Mouse (Mus musculus) limb, embryonic 11.5 days (tissue): ENCODE measurements at regions not wholly inside any gene's neighbourhood (a gene's known extent, or its start where the extent isn't known, plus 50 kb on each side); places are given as distances from the start of the nearest gene placed in this dataset.
"Not testable (repeated sequence)": the region's sequence is repeated elsewhere in the genome, so short reads cannot be mapped to it uniquely, and the experiment has no call there.

Source experiments
- ATAC-seq: fragments of 200-750 bp; cut with Nextera tagmentation; 2 replicates; pipeline ENCODE4 v1.8.0; 2017; ENCODE audit warnings: low read depth; ENCODE audit not compliant: insufficient number of reproducible peaks, low FRiP score, low TSS enrichment
- DNase-seq: peaks from one replicate; pipeline ENCODE4 v3.0.0-alpha.2; 2015; ENCODE audit warnings: low spot score
- H3K27ac ChIP-seq: fragments of 300-500 bp; sonication (generic); replicated peaks from 2 replicates; pipeline ENCODE4 v1.5.1; 2014; ENCODE audit warnings: low read depth, mild to moderate bottlenecking, low read length
- H3K27me3 ChIP-seq: fragments of 300-500 bp; sonication (generic); 2 replicates; pipeline ENCODE4 v1.6.1; 2014; ENCODE audit warnings: mild to moderate bottlenecking, low read length, mixed read lengths; ENCODE audit not compliant: control insufficient read depth, insufficient read depth
- H3K36me3 ChIP-seq: fragments of 300-500 bp; sonication (generic); 2 replicates; pipeline ENCODE4 v1.6.1; 2014; ENCODE audit warnings: mild to moderate bottlenecking, low read length, moderate library complexity, mixed read lengths; ENCODE audit not compliant: control insufficient read depth, insufficient read depth
- H3K4me1 ChIP-seq: fragments of 300-500 bp; sonication (generic); 2 replicates; pipeline ENCODE4 v1.6.1; 2014; ENCODE audit warnings: low read length, mixed read lengths; ENCODE audit not compliant: control insufficient read depth, insufficient read depth
- H3K4me2 ChIP-seq: fragments of 300-500 bp; sonication (generic); 2 replicates; pipeline ENCODE4 v1.6.1; 2014; ENCODE audit warnings: low read depth, mild to moderate bottlenecking, moderate library complexity; ENCODE audit not compliant: severe bottlenecking
- H3K4me3 ChIP-seq: fragments of 300-500 bp; sonication (generic); 2 replicates; pipeline ENCODE4 v1.5.1; 2014; ENCODE audit warnings: low read depth, low read length
- H3K9ac ChIP-seq: fragments of 300-500 bp; sonication (generic); 2 replicates; pipeline ENCODE4 v1.6.1; 2014; ENCODE audit warnings: mild to moderate bottlenecking, low read length
- H3K9me3 ChIP-seq: fragments of 300-500 bp; sonication (generic); 2 replicates; pipeline ENCODE4 v1.6.1; 2016; ENCODE audit warnings: low read length; ENCODE audit not compliant: control insufficient read depth
- WGBS: fragments of 180-500 bp; shearing (Covaris S2); extraction: QIAGEN DNeasy Blood & Tissue Kit; methylation state at CpG from one replicate; pipeline ENCODE4 v1.1.7; 2014; 5-methylcytosine and 5-hydroxymethylcytosine counted together

DNA sequence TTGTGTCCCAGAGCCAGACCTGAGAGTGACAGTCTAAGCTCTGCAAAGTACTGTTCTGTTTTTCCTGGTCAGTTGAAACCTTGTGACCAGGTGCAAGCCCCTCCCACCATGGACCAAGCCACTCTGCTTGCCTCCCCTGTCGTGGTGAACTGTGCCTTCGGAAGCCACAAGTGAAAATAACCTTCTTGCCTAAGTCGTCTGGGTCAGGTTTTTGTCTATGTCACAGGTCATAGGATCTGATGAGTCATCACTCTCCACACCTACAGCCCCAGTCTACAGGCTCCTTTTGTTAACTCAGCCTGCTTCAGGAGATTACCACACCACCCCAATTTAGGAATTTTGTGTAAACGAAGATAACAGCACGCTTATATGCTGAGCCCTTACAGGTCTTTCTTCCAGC is 417.2 kb upstream of the Arid1b start:
- no peak for ATAC-seq
- no peak overlapping the region for H3K4me2 ChIP-seq

DNA sequence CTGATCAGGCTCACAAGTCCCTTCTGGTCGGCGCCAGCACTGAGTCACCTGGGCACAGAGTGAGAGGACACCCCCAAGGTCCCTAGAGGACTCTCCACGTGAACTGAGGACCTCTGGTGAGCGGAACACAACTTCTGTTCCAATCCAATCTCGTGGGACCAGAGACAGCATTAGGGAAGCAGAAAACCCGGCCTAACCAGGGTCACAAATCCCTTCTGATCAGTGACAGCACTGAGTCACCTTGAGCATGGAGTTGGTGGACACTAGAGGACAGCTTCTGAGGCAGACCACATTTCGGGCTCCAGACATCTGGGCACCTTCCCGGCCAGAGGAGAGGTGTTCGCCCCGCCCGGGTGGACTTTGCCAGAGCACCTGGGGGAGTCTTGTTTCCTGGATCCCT is 412.3 kb upstream of the Arid1b start:
- Histone ChIP-seq H3K27me3 (no peaks in the 10 kb centered on the region), H3K36me3 (no peaks in the 10 kb centered on the region), H3K9me3 (no peaks in the 10 kb centered on the region), H3K9ac (no peak overlapping the region), H3K4me1 (no peaks in the 10 kb centered on the region), H3K4me2 (no peak overlapping the region), H3K4me3 (no peak overlapping the region), H3K27ac (no peak overlapping the region)
- DNase-seq (no peak), ATAC-seq (no peak)
- 93% methylated on average over 11 of the region's 11 CpGs for WGBS

More for the DNA sequence above, 417.2 kb upstream of the Arid1b start:
- no peak overlapping the region for H3K9ac ChIP-seq
- no peak overlapping the region for H3K27ac ChIP-seq
- no peak for DNase-seq
- no peaks in the 10 kb centered on the region for H3K36me3 ChIP-seq
- no peak overlapping the region for H3K4me3 ChIP-seq
- no peaks in the 10 kb centered on the region for H3K27me3 ChIP-seq
- WGBS = 67% methylated on average over 5 of the region's 5 CpGs
- no peaks in the 10 kb centered on the region for H3K9me3 ChIP-seq
- H3K4me1 ChIP-seq = no peaks in the 10 kb centered on the region

DNA sequence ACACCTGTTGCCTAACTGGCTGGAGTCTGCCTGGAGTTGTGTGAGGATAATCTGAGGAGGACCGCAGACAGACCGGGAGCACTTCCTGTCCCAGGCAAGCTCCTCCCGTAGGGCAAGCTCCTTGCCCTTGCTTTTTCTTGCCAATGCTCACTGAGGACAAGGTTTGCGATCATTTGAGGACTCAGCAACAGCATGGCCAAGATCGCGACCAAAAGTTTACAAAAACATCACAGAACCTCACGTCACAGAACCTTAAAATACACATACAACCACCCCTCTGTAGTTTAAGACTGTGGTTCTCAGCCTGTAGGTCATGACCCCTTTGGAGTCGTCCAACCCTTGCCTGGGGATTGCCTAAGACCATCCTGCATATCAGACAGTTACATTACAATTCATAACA is 383.7 kb upstream of the Arid1b start:
- H3K27me3 ChIP-seq = no peaks in the 10 kb centered on the region
- H3K4me3 ChIP-seq = no peak overlapping the region
- no peaks in the 10 kb centered on the region for H3K4me1 ChIP-seq
- H3K9ac ChIP-seq = no peak overlapping the region
- H3K36me3 ChIP-seq = no peaks in the 10 kb centered on the region
- no peak for DNase-seq
- no peaks in the 10 kb centered on the region; the same call in 1 of the 2 replicates for H3K9me3 ChIP-seq
- no peak overlapping the region for H3K4me2 ChIP-seq
- WGBS = 85% methylated on average over 8 of the region's 8 CpGs
- H3K27ac ChIP-seq = no peak overlapping the region
- no peak for ATAC-seq

DNA sequence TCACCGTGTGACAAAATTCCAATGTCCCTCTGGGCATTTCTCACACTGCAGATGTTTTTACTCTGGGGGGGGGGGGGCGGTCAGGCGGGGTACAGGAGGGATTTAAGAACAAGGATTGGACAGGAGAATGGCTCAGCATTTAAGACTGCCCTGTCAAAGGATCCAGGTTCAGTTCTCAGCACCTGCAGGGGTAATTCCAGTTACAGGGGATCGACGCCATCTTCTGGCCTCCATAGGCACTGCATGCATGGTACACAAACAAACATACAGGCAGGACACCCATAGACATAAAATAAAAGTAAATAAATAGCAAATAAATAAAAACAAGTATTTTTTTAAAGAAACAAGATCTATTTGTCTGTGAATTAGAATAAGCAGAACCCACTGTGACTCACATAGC is 383.1 kb upstream of the Arid1b start:
- no peaks in the 10 kb centered on the region for H3K27me3 ChIP-seq
- no peak overlapping the region for H3K4me2 ChIP-seq
- no peaks in the 10 kb centered on the region for H3K36me3 ChIP-seq
- ATAC-seq = no peak
- DNase-seq = no peak
- no peak overlapping the region for H3K4me3 ChIP-seq
- no peak overlapping the region for H3K27ac ChIP-seq
- no peaks in the 10 kb centered on the region; the same call in 1 of the 2 replicates for H3K9me3 ChIP-seq
- no peaks in the 10 kb centered on the region for H3K4me1 ChIP-seq
- H3K9ac ChIP-seq = no peak overlapping the region
- WGBS = 84% methylated on average over 5 of the region's 5 CpGs

DNA sequence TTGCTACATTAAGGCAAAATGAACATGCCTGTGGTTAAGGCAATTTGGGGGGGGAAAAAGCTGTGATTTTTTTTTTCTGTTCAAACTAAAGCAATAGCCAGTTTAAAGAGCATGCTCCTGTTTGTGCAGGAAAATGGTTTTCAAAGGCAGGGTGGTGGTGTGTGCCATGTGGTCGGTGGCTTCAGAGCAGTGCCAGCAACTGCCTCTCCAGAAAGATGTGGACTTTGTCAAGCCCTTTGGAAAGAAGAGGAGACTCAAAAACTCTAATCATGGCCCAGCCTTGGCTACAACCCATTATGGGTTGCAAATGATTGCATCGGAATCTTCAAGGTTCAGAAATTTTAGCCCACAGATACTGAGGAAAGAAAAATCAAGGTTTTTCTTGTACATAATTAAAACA is 382.4 kb upstream of the Arid1b start:
- no peaks in the 10 kb centered on the region for H3K4me1 ChIP-seq
- ATAC-seq (no peak), DNase-seq (no peak)
- WGBS = 90% methylated on average over 2 of the region's 2 CpGs
- no peak overlapping the region for H3K4me3 ChIP-seq
- H3K9ac ChIP-seq = no peak overlapping the region
- H3K27me3 ChIP-seq = no peaks in the 10 kb centered on the region
- H3K36me3 ChIP-seq = no peaks in the 10 kb centered on the region
- H3K27ac ChIP-seq = no peak overlapping the region
- no peaks in the 10 kb centered on the region; the same call in 1 of the 2 replicates for H3K9me3 ChIP-seq
- H3K4me2 ChIP-seq = no peak overlapping the region

DNA sequence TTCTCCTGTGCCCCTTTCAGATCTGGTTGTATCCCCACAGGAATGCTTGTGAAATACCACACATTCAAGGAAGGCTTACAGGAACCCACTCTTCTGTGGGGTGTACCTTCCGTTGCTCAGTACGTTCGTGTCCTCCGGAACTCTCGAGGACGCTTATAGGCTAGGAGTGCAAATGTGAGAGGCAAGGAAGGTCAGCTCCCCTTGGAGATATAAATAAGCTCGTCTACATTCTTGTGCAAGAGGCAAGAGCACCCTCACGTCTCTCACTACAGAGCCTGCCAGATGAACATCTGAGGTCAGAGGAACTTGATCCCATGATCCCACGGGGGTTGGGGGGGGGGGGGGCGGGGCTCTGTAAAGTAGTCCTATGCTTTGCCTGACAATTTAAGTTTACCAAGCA is 382.0 kb upstream of the Arid1b start:
- Histone ChIP-seq H3K4me1 (no peaks in the 10 kb centered on the region), H3K36me3 (no peaks in the 10 kb centered on the region), H3K9ac (no peak overlapping the region), H3K9me3 (no peaks in the 10 kb centered on the region; the same call in 1 of the 2 replicates), H3K27me3 (no peaks in the 10 kb centered on the region), H3K4me2 (no peak overlapping the region), H3K4me3 (no peak overlapping the region), H3K27ac (no peak overlapping the region)
- WGBS = 64% methylated on average over 10 of the region's 10 CpGs
- DNase-seq (no peak), ATAC-seq (no peak)

DNA sequence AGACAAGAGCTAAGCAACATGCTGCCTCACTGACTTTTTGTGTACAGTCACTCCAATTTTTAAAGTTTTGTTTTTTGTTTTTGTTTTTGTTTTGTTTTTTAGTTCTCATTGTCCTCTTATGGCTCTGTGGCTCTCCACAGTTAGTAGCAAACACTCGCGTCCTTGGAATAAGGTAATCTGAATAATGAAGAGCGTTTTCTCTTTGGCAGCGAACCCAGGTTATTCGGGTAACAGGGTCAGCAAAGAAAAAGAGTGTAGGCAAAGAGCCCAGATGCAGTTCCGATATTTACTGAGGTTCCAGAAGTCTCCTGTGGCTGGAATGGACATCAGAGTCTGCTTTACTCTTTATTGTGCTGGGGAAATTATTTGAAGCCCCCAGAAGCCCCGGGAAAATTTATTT is 381.4 kb upstream of the Arid1b start:
- no peak overlapping the region for H3K27ac ChIP-seq
- H3K27me3 ChIP-seq = no peaks in the 10 kb centered on the region
- H3K4me1 ChIP-seq = no peaks in the 10 kb centered on the region
- H3K4me2 ChIP-seq = no peak overlapping the region
- no peaks in the 10 kb centered on the region for H3K36me3 ChIP-seq
- H3K9ac ChIP-seq = no peak overlapping the region
- DNase-seq (no peak), ATAC-seq (no peak)
- H3K9me3 ChIP-seq = no peaks in the 10 kb centered on the region; the same call in 1 of the 2 replicates
- H3K4me3 ChIP-seq = no peak overlapping the region
- 92% methylated on average over 7 of the region's 7 CpGs for WGBS

DNA sequence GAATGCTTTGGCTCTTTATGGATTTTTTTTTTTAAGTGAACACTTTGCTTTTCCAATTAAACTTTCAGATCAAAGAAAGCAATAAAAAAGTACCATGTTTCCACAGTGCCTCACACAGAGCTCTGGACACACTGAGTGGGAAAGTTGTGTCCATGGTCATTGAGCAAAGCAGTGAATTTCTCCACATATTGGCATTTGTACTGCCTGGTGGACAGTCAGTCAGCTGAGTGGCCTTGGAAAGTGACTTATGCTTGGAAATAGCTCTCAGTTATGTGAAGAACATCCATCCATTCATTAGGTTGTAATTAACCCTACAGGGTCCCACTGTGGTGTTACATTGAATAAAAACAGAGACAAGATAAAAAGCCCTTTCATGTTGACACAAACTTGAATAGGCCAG is 373.8 kb upstream of the Arid1b start:
- H3K36me3 ChIP-seq = no peaks in the 10 kb centered on the region
- H3K4me3 ChIP-seq = no peak overlapping the region
- H3K4me2 ChIP-seq = no peak overlapping the region
- no peaks in the 10 kb centered on the region for H3K9me3 ChIP-seq
- H3K9ac ChIP-seq = no peak overlapping the region
- H3K27me3 ChIP-seq = no peaks in the 10 kb centered on the region
- DNase-seq (no peak), ATAC-seq (no peak)
- no peaks in the 10 kb centered on the region for H3K4me1 ChIP-seq
- no peak overlapping the region for H3K27ac ChIP-seq

DNA sequence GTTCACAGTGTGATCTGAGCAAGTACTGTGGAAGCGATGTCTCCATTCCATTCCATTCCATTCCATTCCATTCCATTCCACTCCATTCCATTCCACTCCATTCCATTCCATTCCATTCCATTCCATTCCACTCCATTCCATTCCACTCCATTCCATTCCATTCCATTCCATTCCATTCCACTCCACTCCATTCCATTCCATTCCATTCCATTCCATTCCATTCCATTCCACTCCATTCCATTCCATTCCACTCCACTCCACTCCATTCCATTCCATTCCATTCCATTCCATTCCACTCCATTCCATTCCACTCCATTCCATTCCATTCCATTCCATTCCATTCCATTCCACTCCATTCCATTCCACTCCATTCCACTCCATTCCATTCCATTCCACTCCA is 368.0 kb upstream of the Arid1b start:
- not testable (repeated sequence) for H3K4me1 ChIP-seq, H3K27ac ChIP-seq, ATAC-seq, H3K4me3 ChIP-seq, DNase-seq, H3K4me2 ChIP-seq, H3K9ac ChIP-seq, H3K27me3 ChIP-seq, H3K9me3 ChIP-seq, H3K36me3 ChIP-seq
- WGBS = 82% methylated on average over 1 of the region's 1 CpGs
